Mouse (Mus musculus) megakaryocyte, embryonic 14.5 days (primary cell): ENCODE data around the gene Map4k2.

Experiments
- FLI1 ChIP-seq: IDR thresholded peaks from 2 replicates; pipeline ENCODE4 v1.6.1; 2012; ENCODE audit warnings: low read length, inconsistent platforms, mixed read lengths
- GATA1 ChIP-seq: IDR thresholded peaks from 3 replicates; pipeline ENCODE4 v1.6.1; 2012; ENCODE audit warnings: mixed read lengths, low read length, inconsistent platforms, borderline replicate concordance

DNA sequence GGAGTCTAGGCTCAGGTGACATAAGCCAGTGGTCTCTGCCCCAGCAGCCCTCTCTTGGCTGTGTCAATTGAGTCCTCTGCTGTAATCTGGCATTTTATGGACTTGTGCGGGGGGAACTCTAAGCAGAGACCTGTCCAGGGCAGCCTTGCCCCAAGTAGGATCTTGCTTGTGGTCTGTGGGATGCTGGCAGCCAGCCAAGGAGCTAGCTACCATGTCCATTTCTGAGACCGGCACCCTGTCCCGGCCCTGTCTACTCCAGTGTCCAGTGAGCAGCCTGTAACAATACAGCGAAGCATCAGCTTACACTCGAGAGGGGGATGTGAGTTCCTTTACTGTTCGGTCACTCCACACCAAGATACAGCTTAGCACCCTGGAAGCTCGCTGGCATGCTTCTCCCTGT lies 13.1 kb downstream of the Map4k2 start:
- TF ChIP-seq GATA1 = no peak
- no peak for TF ChIP-seq FLI1
